Mouse (Mus musculus) E14TG2a.4 (cell line): ENCODE data around the gene Adamtsl2.

Source experiments
- CTCF ChIP-seq: conservative IDR thresholded peaks from 2 replicates; pipeline ENCODE4 v1.5.1; 2014; ENCODE audit warnings: low read length
- NANOG ChIP-seq: IDR thresholded peaks from 2 replicates; pipeline ENCODE4 v1.6.1; 2014; ENCODE audit warnings: borderline replicate concordance, low read length, mixed read lengths
- POU5F1 ChIP-seq: IDR thresholded peaks from 2 replicates; pipeline ENCODE4 v1.6.1; 2014; ENCODE audit warnings: low read length, borderline replicate concordance

DNA sequence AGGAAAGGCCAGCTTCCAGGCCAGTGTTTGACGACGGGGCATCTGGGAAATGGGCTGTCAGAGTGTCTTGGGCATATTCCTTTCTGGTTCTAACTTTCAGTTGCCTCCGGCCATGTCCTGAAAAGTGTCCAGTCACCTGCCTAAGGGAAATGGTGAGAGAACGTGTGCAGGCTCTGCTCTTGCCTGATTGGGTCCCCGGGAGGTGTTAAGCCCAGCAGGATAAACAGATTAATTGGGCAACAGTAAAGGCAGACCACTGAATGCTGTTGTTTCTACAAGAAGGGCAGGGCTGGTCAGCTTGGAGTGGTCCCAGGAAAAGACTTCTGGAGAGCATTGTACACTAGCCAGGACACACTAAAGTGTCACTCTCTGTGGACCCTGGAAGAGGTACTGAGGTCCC is 9.5 kb downstream of the Adamtsl2 start:
- TF ChIP-seq CTCF (no peak), POU5F1 (no peak), NANOG (no peak)
